Mouse (Mus musculus) heart, postnatal 0 days (tissue): ENCODE measurements around the gene Rph3al. TPM values are rescaled to one million over a fixed set of nuclear protein-coding genes. Genes with fewer than 3 reads are reported as not detected.

Source experiments
- ATAC-seq: fragments of 200-750 bp; cut with Nextera tagmentation; 2 replicates; pipeline ENCODE4 v1.8.0; 2017; ENCODE audit warnings: low read depth, moderate number of reproducible peaks, moderate library complexity; ENCODE audit not compliant: insufficient read depth
- DNase-seq: peaks from one replicate; pipeline ENCODE4 v3.0.0-alpha.2; 2016; ENCODE audit warnings: low spot score
- H3K27ac ChIP-seq: fragments of 300-500 bp; sonication (generic); 2 replicates; pipeline ENCODE4 v1.5.1; 2014; ENCODE audit warnings: low read depth, mild to moderate bottlenecking
- H3K27me3 ChIP-seq: fragments of 300-500 bp; sonication (generic); 2 replicates; pipeline ENCODE4 v1.6.1; 2014; ENCODE audit warnings: low read length, mixed read lengths; ENCODE audit not compliant: control insufficient read depth, insufficient read depth
- H3K36me3 ChIP-seq: fragments of 300-500 bp; sonication (generic); replicated peaks from 2 replicates; pipeline ENCODE4 v1.6.1; 2014; ENCODE audit warnings: low read length, mixed read lengths; ENCODE audit not compliant: control insufficient read depth, insufficient read depth
- H3K4me1 ChIP-seq: fragments of 300-500 bp; sonication (generic); 2 replicates; pipeline ENCODE4 v1.6.1; 2014; ENCODE audit warnings: antibody characterized with exemption; ENCODE audit not compliant: control insufficient read depth, insufficient read depth
- H3K4me2 ChIP-seq: fragments of 300-500 bp; sonication (generic); 2 replicates; pipeline ENCODE4 v1.6.1; 2014; ENCODE audit warnings: low read depth, mild to moderate bottlenecking, low read length, moderate library complexity
- H3K4me3 ChIP-seq: fragments of 300-500 bp; sonication (generic); 2 replicates; pipeline ENCODE4 v1.5.1; 2014; ENCODE audit warnings: low read depth, low read length
- H3K9ac ChIP-seq: fragments of 300-500 bp; sonication (generic); replicated peaks from 2 replicates; pipeline ENCODE4 v1.6.1; 2014; ENCODE audit warnings: low read depth, low read length, mixed read lengths
- H3K9me3 ChIP-seq: fragments of 300-500 bp; sonication (generic); replicated peaks from 2 replicates; pipeline ENCODE4 v1.6.1; 2016; ENCODE audit warnings: low read length; ENCODE audit not compliant: control insufficient read depth
- CTCF ChIP-seq: IDR thresholded peaks from 2 replicates; pipeline ENCODE4 v1.5.1; 2016; ENCODE audit warnings: antibody characterized with exemption, control low read depth, low read depth
- EP300 ChIP-seq: IDR thresholded peaks from 2 replicates; pipeline ENCODE4 v1.6.1; 2016; ENCODE audit warnings: antibody characterized with exemption, low read depth
- WGBS: fragments of 180-500 bp; shearing (Covaris S2); extraction: QIAGEN DNeasy Blood & Tissue Kit; methylation state at CpG from one replicate; pipeline ENCODE4 v1.1.7; 2014; 5-methylcytosine and 5-hydroxymethylcytosine counted together
- polyA plus RNA-seq: library from polyadenylated mRNA; unstranded; fragments of >200 nt; fragmentation: Nextera tagmentation; extraction: Ambion mirVana; gene quantifications from 2 replicates; pipeline ENCODE4 v1.2.1, GENCODE M21; 2015
- total RNA-seq: library from RNA; depleted of rRNA; stranded (reverse); fragments of >200 nt; gene quantifications from 2 replicates; pipeline ENCODE4 v1.2.3, GENCODE M21; 2014; ENCODE audit warnings: low replicate concordance; rRNA removed

Gene Rph3al
- total and polyA plus RNA-seq, 2 experiments from 2014 or later = 15.5 to 15.6 TPM

GRCm38 (mm10) chr11:75794602-75795320 is 143.5 kb downstream of the Rph3al start:
- Histone ChIP-seq H3K4me1 (no peaks in the 10 kb centered on the region), H3K36me3 (no peaks in the 10 kb centered on the region), H3K4me2 (peak overlapping the region; percentile 64), H3K4me3 (peak overlapping the region; percentile 48), H3K27me3 (peaks cover 62% of the 10 kb centered on the region), H3K27ac (no peak overlapping the region), H3K9ac (no peak overlapping the region), H3K9me3 (no peaks in the 10 kb centered on the region)
- 0 out of 2 replicates have a peak, but pooled peaks have one; percentile 33 for ATAC-seq
- WGBS = 18% methylated on average over 28 of the region's 45 CpGs
- DNase-seq = no peak
- TF ChIP-seq CTCF = no peak
- no peak for TF ChIP-seq EP300

GRCm38 (mm10) chr11:75793351-75793750 is 144.9 kb downstream of the Rph3al start:
- DNase-seq = no peak
- H3K4me2 ChIP-seq = no peak overlapping the region
- no peaks in the 10 kb centered on the region for H3K36me3 ChIP-seq
- no peak overlapping the region for H3K4me3 ChIP-seq
- peaks cover 64% of the 10 kb centered on the region for H3K27me3 ChIP-seq
- H3K9me3 ChIP-seq = no peaks in the 10 kb centered on the region
- H3K9ac ChIP-seq = no peak overlapping the region
- H3K4me1 ChIP-seq = no peaks in the 10 kb centered on the region
- TF ChIP-seq CTCF (no peak), EP300 (no peak)
- no peak overlapping the region for H3K27ac ChIP-seq
- WGBS = 80% methylated on average over 5 of the region's 5 CpGs
- no peak for ATAC-seq

- 62% methylated on average over 5 of the region's 5 CpGs for WGBS
- TF ChIP-seq CTCF = no peak
- no peaks in the 10 kb centered on the region for H3K9me3 ChIP-seq
- H3K9ac ChIP-seq = no peak overlapping the region
- no peak overlapping the region for H3K4me3 ChIP-seq
- H3K4me1 ChIP-seq = no peaks in the 10 kb centered on the region
- DNase-seq (no peak), ATAC-seq (no peak)
- no peak overlapping the region for H3K4me2 ChIP-seq
- no peak overlapping the region for H3K27ac ChIP-seq
- H3K27me3 ChIP-seq = peaks cover 56% of the 10 kb centered on the region
- no peaks in the 10 kb centered on the region for H3K36me3 ChIP-seq
These were observed 145.7 kb downstream of the Rph3al start for GRCm38 (mm10) chr11:75792535-75792934.

- Histone ChIP-seq H3K4me1 (no peaks in the 10 kb centered on the region), H3K4me2 (no peak overlapping the region), H3K27me3 (peaks cover 7% of the 10 kb centered on the region; the same call in 1 of the 2 replicates), H3K9me3 (no peaks in the 10 kb centered on the region), H3K4me3 (no peak overlapping the region), H3K27ac (no peak overlapping the region), H3K36me3 (no peaks in the 10 kb centered on the region), H3K9ac (no peak overlapping the region)
- WGBS = 73% methylated on average over 8 of the region's 8 CpGs
- DNase-seq = no peak
- no peak for TF ChIP-seq EP300
- TF ChIP-seq CTCF = no peak
- ATAC-seq = no peak
These were observed 152.3 kb downstream of the Rph3al start for GRCm38 (mm10) chr11:75785897-75786296.

GRCm38 (mm10) chr11:75783799-75784198 is 154.4 kb downstream of the Rph3al start:
- WGBS = 69% methylated on average over 5 of the region's 5 CpGs
- Histone ChIP-seq H3K9me3 (no peaks in the 10 kb centered on the region), H3K4me2 (no peak overlapping the region), H3K27ac (no peak overlapping the region), H3K4me3 (no peak overlapping the region), H3K4me1 (no peaks in the 10 kb centered on the region), H3K36me3 (no peaks in the 10 kb centered on the region), H3K27me3 (no peaks in the 10 kb centered on the region), H3K9ac (no peak overlapping the region)
- ATAC-seq = no peak
- DNase-seq = no peak
- TF ChIP-seq CTCF (no peak), EP300 (no peak)

GRCm38 (mm10) chr11:75781919-75782318 is 156.3 kb downstream of the Rph3al start:
- peak; percentile 38; the same call in 1 of the 2 replicates for ATAC-seq
- H3K9ac ChIP-seq = no peak overlapping the region
- H3K27ac ChIP-seq = no peak overlapping the region
- TF ChIP-seq EP300 = no peak
- TF ChIP-seq CTCF = peak; percentile 95
- no peaks in the 10 kb centered on the region for H3K9me3 ChIP-seq
- WGBS = 18% methylated on average over 6 of the region's 6 CpGs
- H3K4me2 ChIP-seq = no peak overlapping the region
- peak; percentile 65 for DNase-seq
- H3K27me3 ChIP-seq = no peaks in the 10 kb centered on the region
- H3K36me3 ChIP-seq = no peaks in the 10 kb centered on the region
- H3K4me3 ChIP-seq = no peak overlapping the region
- H3K4me1 ChIP-seq = no peaks in the 10 kb centered on the region

Other genes with a start within 250 kb of the Rph3al start
- 112 and 120 TPM in 2 replicates for gene Ywhae, start 205.6 kb downstream of the Rph3al start, total RNA-seq
- 553 and 573 TPM in 2 replicates for gene Ywhae, start 205.6 kb downstream of the Rph3al start, polyA plus RNA-seq
- 0.62 TPM in 1 of 2 replicates, not detected in the other for gene Doc2b, start 142.4 kb downstream of the Rph3al start, total RNA-seq
- gene Doc2b, start 142.4 kb downstream of the Rph3al start, polyA plus RNA-seq = 0.03 and 0.04 TPM in 2 replicates
- not detected in 2 replicates for gene 1700016K19Rik, start 61.5 kb upstream of the Rph3al start, total RNA-seq
- 0.47 TPM in 1 of 2 replicates, not detected in the other for gene 1700016K19Rik, start 61.5 kb upstream of the Rph3al start, polyA plus RNA-seq
- gene Rflnb, start 89.4 kb upstream of the Rph3al start, total RNA-seq = 15.6 and 16.4 TPM in 2 replicates
- gene Rflnb, start 89.4 kb upstream of the Rph3al start, polyA plus RNA-seq = 22.9 and 24.1 TPM in 2 replicates
- gene Vps53, start 241.2 kb upstream of the Rph3al start, total RNA-seq = 22.8 and 40.6 TPM in 2 replicates
- 24.1 and 25.2 TPM in 2 replicates for gene Vps53, start 241.2 kb upstream of the Rph3al start, polyA plus RNA-seq
- 13.8 and 14.8 TPM in 2 replicates for gene Fam57a, start 241.2 kb upstream of the Rph3al start, total RNA-seq
- 10.5 TPM in 2 replicates for gene Fam57a, start 241.2 kb upstream of the Rph3al start, polyA plus RNA-seq